Mouse (Mus musculus): ENCODE measurements around the gene Clmn.
"Not testable (repeated sequence)": the region's sequence is repeated elsewhere in the genome, so short reads cannot be mapped to it uniquely, and the experiment has no call there.

Gene Clmn

GRCm38 (mm10) chr12:104758066-104758465 lies 106.8 kb downstream of the Clmn start:
- DNase-seq (ENCODE audit: low read depth, low spot score) = no peak

DNA sequence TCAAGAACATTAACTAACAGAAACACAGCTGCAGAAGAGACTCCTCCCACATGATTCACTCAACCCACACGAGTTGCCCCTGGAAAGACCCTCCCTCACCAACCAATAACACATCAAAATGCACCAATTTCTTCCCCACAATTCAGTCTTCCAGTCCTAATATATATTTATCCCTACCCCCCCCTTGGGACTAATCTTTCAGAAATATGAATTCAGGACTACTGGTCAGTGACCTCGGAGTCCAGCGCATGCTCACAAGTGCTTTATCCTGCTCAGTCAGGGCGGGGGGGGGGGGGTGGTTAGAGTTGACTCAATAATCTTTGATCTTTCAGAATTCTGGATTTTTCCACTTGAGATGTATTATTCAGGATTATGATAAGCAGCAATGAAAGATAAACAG lies 111.2 kb downstream of the Clmn start:
- no peak for DNase-seq (ENCODE audit: low read depth, low spot score)

GRCm38 (mm10) chr12:104751814-104752765 lies 112.8 kb downstream of the Clmn start, which contains the start of gene Dicer1:
TSS of gene Dicer1 (minus strand) at chr12:104751952.
- peak; percentile 96 for DNase-seq (ENCODE audit: low read depth, low spot score)

DNA sequence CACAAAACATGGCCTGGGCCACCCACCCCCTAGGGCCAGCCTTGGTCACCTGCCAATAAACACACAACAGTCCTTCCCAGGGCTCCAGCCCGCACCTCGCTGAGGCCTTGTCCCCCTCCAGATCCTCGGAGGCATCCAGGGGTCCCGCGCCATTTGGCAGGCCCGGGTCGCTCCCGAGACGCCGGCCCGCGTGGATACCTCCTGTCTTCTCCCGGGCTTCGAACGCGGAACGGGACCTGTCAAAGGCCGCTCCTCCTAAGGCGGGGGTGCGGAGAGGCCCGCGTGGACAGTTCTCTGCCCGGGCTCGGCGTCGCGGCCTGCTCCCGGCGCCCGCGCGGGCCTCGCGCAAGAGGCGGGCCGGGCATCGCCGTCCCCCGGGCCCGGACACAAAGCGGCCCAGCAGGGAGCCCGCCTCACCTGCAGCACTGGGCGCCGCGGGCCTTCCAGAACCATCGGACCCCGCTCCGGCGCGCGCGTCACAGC lies 113.5 kb downstream of the Clmn start:
- peak; percentile 17 for DNase-seq (ENCODE audit: low read depth, low spot score)

DNA sequence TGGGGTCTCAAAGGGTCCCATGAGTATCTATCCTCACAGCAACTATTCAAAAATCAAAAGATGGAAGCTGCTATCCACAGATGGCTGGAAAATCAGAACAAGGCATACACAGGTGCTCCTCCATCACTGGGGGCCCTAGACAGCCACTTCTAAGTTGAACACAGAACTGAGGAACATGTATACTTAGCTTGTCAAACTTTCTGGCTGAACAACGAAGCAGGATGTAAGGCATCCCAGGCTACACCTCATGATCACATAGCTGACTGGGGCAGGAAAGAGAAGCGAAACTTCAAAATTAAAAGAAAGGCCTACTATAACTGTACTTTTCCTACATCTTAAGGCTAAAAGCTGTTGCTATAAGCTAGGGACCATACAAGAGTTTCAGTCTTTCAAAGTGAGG lies 115.9 kb downstream of the Clmn start:
- no peak for DNase-seq (ENCODE audit: low read depth, low spot score)

DNA sequence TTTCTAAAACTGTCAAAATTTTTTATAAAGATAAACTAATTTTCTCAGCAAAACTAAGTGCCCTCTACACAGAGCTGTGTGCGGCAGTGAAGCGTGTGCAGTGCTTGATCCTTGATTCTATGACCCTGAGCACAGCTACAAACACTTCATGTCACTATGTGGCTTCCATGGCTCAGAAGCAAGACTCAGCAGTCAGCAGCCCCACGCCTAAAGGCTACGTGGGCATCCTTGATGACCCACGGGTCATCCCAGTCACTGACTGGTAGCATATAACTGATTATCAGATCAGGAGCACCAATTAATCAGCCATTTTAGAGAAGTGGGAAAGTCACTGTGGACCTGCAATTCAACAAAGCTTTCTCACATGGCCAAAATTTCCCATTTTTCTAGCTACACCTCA lies 117.6 kb downstream of the Clmn start:
- DNase-seq (ENCODE audit: low read depth, low spot score) = no peak

GRCm38 (mm10) chr12:104746601-104747000 lies 118.3 kb downstream of the Clmn start:
- no peak for DNase-seq (ENCODE audit: low read depth, low spot score)

DNA sequence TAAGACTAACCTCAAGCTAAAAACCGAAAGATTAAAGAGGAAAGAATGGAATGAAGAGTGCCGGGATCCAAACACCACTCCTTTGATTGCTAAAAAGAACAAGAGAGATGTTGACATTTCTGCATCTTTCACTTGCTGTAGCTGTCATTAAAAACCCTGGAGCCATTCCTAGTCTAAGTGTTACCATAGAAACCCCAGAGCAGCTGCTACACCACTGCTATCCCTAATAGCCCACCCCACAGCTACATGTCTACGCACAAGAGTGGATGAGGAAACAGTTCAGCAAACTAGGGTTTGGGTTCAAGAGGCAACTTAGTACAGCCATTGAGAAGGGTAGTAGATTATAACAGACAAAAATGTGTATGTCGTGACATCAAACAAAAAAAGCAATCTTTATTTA lies 121.2 kb downstream of the Clmn start:
- no peak for DNase-seq (ENCODE audit: low read depth, low spot score)

GRCm38 (mm10) chr12:104742247-104742646 lies 122.6 kb downstream of the Clmn start:
- DNase-seq (ENCODE audit: low read depth, low spot score) = no peak

- DNase-seq (ENCODE audit: low read depth, low spot score) = no peak
Measured at GRCm38 (mm10) chr12:104740841-104741787, 123.8 kb downstream of the Clmn start.

GRCm38 (mm10) chr12:104738931-104739330 lies 125.9 kb downstream of the Clmn start:
- DNase-seq (ENCODE audit: low read depth, low spot score) = no peak

DNA sequence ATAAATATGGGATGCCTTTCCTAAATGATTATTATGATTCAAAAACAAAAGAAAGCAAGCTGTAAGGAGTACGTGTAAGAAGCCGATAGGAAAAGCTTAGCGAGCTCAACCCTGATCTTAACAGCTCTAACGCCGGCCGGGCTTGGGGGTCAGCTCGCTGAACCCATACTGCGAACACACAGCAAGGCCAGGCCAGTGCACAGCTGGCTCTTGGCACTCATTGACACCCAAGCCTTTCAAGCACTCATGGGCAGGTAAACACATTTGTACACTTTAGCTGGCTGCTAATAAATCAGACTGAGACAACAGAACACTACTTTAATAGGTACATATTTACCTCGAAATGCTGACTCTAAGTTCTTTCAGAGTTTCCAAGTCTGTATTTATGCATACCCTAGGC lies 126.4 kb downstream of the Clmn start:
- DNase-seq (ENCODE audit: low read depth, low spot score) = no peak

- DNase-seq (ENCODE audit: low read depth, low spot score) = no peak
Measured at GRCm38 (mm10) chr12:104737666-104738065, 127.2 kb downstream of the Clmn start.

- no peak for DNase-seq (ENCODE audit: low read depth, low spot score)
Measured at GRCm38 (mm10) chr12:104735993-104736395, 128.9 kb downstream of the Clmn start.

DNA sequence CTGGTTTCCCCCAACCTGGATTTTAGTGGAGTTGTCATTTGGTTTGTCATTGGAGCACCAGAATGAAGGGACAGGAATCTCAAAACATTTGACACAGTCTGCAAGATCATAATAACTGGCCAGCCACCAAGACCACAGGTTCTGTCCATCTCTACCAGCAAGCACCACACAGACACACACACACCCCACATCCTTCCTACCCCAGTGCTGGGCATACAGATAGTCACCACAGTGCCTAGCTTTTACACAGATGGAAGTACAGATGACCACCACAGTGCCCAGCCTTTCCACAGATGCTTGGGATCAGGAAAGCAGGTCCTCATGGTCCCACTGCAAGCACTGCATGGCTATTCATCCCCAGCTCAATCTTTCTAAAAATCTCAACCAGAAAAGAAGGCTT lies 131.7 kb downstream of the Clmn start:
- DNase-seq (ENCODE audit: low read depth, low spot score) = no peak

DNA sequence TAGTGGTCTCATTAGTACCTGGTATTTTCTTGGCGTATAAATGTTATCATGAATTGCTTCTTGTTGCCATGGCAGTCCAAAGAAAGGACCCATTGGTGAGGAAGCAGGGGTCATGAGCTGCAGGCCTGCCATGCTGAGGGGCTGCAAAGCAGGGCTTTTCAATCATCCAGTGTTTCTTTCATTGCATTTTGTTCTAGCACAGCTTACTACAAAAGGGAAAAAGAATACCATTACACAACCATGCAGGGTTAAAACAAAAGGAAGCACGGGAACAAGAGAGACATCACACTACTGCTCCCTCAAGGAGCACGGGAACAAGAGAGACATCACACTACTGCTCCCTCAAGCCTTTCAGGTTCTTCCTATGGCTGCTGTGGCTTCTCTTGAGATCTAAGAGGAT lies 133.1 kb downstream of the Clmn start:
- no peak for DNase-seq (ENCODE audit: low read depth, low spot score)

DNA sequence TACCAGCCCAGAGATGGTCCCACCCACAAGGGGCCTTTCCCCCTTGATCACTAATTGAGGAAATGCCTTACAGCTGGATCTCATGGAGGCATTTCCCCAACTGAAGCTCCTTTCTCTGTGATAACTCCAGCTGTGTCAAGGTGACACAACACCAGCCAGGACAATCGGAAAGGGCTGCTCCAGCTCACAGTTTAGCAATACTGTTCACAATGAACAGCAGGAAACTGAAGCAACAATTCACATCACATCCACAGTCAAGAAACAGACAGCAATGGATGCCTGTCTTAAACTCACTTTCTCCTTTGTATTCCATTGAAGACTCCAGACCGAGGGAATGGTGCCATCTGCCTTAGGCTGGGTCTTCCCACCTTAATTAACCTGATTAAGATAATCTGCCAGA lies 138.4 kb downstream of the Clmn start:
- DNase-seq (ENCODE audit: low read depth, low spot score) = not testable (repeated sequence)

- no peak for DNase-seq (ENCODE audit: low read depth, low spot score)
Measured at GRCm38 (mm10) chr12:104722056-104722455, 142.8 kb downstream of the Clmn start.

GRCm38 (mm10) chr12:104721011-104721410 lies 143.9 kb downstream of the Clmn start:
- no peak for DNase-seq (ENCODE audit: low read depth, low spot score)

DNA sequence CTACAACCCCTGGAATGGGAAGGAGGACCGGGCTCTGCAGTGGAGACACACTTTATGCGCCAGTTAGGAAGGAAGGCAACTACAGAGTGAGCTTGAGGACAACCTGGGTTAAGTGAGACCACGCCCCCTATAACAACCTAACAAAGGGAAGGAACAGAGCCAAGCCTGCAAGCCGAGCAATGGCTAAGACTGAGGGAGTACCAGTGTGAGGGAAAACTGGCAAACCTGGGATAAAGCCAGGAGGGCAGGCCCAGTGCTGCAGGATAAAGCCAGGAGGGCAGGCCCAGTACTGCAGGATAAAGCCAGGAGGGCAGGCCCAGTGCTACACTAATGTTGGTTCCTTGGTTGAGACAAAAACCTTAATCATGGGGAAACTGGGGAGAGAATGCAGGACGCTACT lies 145.9 kb downstream of the Clmn start:
- DNase-seq (ENCODE audit: low read depth, low spot score) = no peak

DNA sequence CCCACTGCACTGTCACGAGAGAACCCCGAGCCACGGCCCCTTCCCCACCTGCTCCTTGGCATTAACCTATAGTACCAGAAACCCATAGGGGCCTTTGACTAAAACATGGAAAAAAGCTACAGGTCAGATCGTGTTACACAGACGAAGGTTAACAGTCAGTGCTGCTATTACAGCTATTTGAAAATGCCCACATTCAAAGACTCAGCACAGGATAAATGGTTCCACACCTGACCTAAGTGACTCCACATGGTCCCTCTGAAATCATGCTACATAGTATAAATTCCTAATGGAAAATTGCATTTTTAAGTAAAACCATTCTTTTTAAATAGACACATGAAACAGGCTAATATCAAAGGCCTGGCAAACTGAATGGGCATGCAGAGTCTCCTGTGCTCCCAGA lies 148.5 kb downstream of the Clmn start:
- no peak for DNase-seq (ENCODE audit: low read depth, low spot score)

DNA sequence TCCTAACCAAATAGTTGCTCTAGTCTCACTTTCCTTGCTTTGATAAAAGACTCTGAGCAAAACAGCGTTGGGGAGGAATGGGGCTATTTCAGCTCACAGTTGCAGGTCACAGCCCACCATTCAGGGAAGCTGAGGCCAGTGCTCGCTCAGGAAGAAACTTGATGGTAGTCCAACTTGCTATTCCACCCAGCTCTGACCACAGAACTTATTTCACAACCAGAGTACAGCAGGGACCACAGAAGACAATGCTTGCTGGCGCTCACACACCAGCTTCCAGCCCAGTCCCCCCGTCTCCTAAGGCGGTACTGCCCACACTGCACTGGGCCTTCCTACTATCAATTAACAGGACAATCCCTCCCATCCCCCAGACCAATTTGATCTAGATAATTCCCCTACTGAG lies 149.4 kb downstream of the Clmn start:
- DNase-seq (ENCODE audit: low read depth, low spot score) = no peak

Measured in retina, postnatal 7 days (tissue).